Mouse (Mus musculus) frontal cortex, postnatal 25 days (tissue): ENCODE data around the gene Ccdc84.
"Not testable (repeated sequence)": the region's sequence is repeated elsewhere in the genome, so short reads cannot be mapped to it uniquely, and the experiment has no call there.

Experiments
- DNase-seq, 2 experiments: peaks; one replicate each; pipeline ENCODE4 v3.0.0; 2022; ENCODE audit warnings: low spot score in 2 of 2

The Ccdc84 gene

GRCm38 (mm10) chr9:44418519-44419385, at the start of gene Ccdc84:
Ccdc84 (minus strand) TSS chr9:44418569.
- DNase-seq, result no peak

GRCm38 (mm10) chr9:44461950-44462349, 43.6 kb upstream of the Ccdc84 start:
- DNase-seq, result no peak

DNA sequence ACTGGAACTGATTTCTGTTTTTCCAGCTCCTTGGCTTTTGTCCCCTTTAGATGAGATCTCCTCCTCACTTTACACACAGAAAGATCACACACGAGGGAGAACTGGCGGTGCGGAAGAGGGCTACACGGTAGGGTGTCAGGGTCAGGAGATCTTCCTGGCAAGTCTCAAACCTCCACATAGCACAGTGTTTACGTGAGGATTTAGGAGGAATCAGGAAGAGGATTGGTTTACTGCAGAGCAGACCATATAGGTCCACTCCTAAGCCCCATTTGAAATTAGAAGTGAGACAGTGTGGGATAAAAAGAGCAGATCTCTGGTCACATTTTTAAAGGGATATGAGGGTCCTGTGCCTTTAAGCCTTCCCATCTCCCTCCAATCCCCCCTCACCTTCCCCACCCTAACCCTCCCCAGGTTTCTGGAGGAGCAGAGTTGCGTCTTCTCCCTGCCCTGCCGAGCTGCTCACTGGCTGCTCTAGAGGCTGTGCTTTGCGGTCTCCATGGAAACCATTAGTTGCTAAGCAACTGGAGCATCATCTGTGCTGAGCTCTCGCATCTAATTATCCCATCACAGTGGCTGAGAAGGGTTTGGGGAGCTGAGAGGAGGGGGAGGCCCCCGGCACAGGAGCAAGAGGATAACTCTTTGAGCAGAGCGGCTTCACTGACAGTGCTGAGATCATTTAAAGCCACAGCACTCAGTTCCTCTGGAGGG, 38.8 kb upstream of the Ccdc84 start:
- DNase-seq, result peak; percentile 55 to 73

DNA sequence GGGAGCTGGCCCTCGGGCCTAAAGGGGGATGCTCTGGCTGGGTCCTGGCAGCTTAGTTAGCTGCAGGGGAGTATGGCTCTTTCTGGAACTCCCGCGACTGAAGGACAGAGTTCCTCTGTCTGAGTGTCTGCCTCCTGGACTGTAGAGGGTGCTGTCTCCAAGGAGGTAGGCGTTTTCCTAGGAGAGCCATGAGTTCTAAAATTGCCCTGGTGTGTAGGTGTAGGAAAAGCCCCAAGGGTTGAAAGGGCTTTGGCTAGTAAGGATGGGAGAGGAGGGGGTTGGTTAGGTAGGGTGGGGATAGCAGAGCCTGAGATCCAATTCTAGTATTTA, 36.5 kb upstream of the Ccdc84 start, which contains the start of gene Upk2:
Upk2 (minus strand) TSS at position 86 of the 330 bp plus-strand sequence.
- DNase-seq, result no peak

DNA sequence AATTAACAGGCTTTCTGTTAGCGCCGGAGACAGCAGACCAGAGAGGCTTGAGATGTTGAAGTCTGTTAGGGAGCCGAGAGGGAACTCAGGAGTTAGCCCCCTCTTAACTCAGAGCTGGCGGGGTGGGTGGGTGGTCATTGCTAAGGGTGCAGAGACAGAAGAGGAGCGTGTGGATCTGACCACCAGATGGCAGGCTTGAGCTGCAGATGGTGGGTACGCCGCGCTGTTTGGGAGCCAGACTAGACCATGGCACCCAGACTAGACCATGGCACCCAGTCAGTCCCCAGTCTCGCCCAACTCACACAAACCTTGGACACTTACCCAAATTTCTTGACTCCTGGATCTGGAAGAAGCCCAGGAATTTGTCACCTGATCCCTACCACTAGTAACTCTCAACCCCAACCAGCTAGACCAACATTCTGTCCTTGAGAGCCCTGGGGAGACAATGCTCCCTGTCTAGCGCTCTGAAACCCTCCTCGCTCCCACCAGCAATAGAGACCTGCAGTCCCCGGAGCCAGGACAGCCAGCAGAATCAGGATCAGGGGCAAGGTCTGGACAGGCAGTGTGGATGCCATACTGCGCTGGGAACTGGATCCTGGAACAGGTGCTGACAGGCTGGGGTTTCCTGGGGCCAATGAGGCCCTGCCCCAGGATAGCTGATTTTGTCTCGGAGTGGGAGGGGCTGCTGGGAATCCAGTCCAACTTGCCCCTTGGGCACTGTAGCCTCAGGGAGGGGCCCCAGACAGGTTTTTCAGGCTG, 35.9 kb upstream of the Ccdc84 start:
- peak; percentile 86 to 87 for DNase-seq

- no peak for DNase-seq
Observed at GRCm38 (mm10) chr9:44450387-44450786, 32.0 kb upstream of the Ccdc84 start.

GRCm38 (mm10) chr9:44444402-44445025, 26.1 kb upstream of the Ccdc84 start:
- DNase-seq, result not testable (repeated sequence)

- DNase-seq, result no peak
Observed at GRCm38 (mm10) chr9:44440961-44441360, 22.6 kb upstream of the Ccdc84 start, which contains the start of gene Foxr1. Foxr1 (minus strand) TSS chr9:44441136.

- DNase-seq, result no peak
Observed at GRCm38 (mm10) chr9:44435747-44436146, 17.4 kb upstream of the Ccdc84 start.

GRCm38 (mm10) chr9:44432577-44433185, 14.3 kb upstream of the Ccdc84 start:
- DNase-seq, result no peak

DNA sequence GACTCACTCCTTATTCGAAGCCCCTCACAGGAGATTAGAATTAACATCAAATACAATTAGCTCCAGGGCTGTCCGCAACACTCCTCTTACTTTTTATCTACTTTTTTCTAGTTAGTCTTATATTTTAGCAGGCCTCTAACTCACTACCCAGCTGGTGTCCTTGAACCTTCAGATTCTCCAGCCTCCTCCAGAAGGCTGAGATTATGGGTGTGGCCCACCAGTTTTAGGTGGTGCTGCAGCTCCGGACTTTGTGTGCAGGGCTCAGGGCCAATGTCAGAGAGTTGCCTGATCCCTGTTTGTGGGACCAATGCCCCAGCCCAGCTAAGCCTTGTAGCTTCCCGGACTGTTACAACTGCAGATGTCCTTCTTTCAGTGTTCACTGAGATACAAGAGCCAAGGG, 5.2 kb upstream of the Ccdc84 start:
- DNase-seq, result no peak

- no peak for DNase-seq
Observed at GRCm38 (mm10) chr9:44420280-44420898, 2.0 kb upstream of the Ccdc84 start.

DNA sequence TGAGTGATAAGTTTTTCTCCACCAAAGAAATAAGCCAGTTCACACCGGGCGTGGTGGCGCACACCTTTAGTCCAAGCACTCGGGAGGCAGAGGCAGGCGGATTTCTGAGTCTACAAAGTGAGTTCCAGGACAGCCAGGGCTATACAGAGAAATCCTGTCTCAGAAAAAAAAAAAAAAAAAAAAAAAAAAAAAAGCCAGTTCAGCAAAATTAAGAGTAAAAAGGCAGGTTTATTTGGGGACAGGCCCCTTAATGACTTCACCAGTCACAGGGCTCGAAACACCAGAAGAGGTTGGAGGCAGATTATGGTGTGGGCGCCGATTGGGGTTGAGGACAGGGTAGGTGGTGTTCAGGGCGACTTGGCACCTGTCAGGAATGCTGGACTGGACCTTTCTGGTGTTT, 1.4 kb upstream of the Ccdc84 start:
- DNase-seq, result not testable (repeated sequence)

- DNase-seq, result peak; percentile 93 to 95
Observed at GRCm38 (mm10) chr9:44417892-44418363, 441 bp downstream of the Ccdc84 start.

DNA sequence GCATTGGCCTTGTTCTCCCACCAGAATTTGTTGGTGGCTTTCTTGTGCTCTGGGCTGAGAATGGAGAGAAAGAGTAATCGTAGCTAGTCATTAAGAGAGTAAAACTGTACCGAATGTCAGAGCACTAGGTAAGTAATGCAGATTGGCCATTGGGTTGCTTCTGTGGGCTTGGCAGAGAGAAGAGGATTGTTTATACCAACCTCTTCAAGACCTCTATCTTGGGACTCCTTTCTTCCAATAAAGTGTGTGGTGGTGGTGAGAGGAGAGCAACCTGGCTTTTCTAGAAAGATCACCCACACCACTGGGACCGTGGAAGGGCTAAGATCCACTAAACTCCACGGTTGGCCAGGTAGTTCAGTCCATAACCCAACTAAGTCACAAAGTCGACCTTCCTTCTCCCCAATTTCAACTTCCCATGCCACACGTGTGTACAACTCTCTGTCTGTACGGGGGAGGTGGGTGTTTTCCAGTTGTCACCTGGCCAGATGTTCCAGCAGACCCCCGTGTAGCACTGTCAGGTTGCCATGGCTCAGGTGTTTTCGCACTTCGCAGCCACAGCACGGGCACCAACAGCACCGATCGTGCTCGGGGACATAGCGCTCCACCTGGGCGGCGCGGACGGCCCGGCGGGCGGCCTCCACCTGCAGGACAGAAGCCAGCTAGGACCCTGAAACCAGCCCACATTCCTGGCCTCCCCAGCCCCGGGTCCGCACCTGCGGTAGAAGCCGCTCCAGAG, 1.0 kb downstream of the Ccdc84 start:
- DNase-seq, result no peak

GRCm38 (mm10) chr9:44412781-44413180, 5.6 kb downstream of the Ccdc84 start:
- no peak for DNase-seq

GRCm38 (mm10) chr9:44412306-44412705, 6.1 kb downstream of the Ccdc84 start:
- DNase-seq, result no peak

- no peak for DNase-seq
Observed at GRCm38 (mm10) chr9:44411601-44412130, 6.7 kb downstream of the Ccdc84 start.

DNA sequence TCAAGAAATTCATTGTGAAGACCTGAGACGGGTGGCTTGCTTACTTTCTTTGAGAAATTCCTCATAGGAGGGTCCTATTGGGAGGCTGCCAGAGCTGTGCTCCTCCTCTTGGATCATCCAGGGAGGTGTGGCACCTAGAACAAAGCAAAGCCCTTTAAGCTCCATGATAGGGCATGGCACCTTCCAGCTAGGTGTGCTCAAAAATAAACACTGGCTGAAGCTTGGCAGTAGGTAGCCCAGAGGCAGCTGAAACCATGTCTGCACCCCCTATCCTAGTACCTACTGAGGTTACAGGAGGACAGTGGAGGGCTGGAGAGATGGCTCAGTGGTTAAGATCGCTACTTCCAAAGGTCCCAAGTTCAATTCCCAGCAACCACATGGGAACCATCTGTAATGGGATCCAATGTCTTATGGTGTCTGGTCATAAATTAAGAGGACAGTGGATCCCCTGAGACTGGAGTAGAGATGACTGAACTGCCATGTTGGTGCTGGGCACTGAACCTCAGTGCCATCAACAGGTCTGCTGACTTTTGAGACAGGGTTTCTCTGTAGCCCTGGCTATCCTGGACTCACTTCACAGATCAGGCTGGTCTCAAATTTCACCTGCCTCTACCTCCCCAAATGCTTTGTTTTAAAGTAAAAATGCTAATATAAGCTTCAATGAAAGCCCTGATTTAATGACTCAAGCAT, 7.6 kb downstream of the Ccdc84 start:
- DNase-seq, result no peak
